Mouse (Mus musculus) limb, embryonic 11.5 days (tissue): ENCODE results near the gene Bag6. TPM values are rescaled to one million over a fixed set of nuclear protein-coding genes. Genes with fewer than 3 reads are reported as not detected.

ENCODE experiments used
- ATAC-seq: fragments of 200-750 bp; cut with Nextera tagmentation; 2 replicates; pipeline ENCODE4 v1.8.0; 2017; ENCODE audit warnings: low read depth; ENCODE audit not compliant: insufficient number of reproducible peaks, low FRiP score, low TSS enrichment
- DNase-seq: peaks from one replicate; pipeline ENCODE4 v3.0.0-alpha.2; 2015; ENCODE audit warnings: low spot score
- H3K27ac ChIP-seq: fragments of 300-500 bp; sonication (generic); replicated peaks from 2 replicates; pipeline ENCODE4 v1.5.1; 2014; ENCODE audit warnings: low read depth, mild to moderate bottlenecking, low read length
- H3K27me3 ChIP-seq: fragments of 300-500 bp; sonication (generic); 2 replicates; pipeline ENCODE4 v1.6.1; 2014; ENCODE audit warnings: mild to moderate bottlenecking, low read length, mixed read lengths; ENCODE audit not compliant: control insufficient read depth, insufficient read depth
- H3K36me3 ChIP-seq: fragments of 300-500 bp; sonication (generic); 2 replicates; pipeline ENCODE4 v1.6.1; 2014; ENCODE audit warnings: mild to moderate bottlenecking, low read length, moderate library complexity, mixed read lengths; ENCODE audit not compliant: control insufficient read depth, insufficient read depth
- H3K4me1 ChIP-seq: fragments of 300-500 bp; sonication (generic); 2 replicates; pipeline ENCODE4 v1.6.1; 2014; ENCODE audit warnings: low read length, mixed read lengths; ENCODE audit not compliant: control insufficient read depth, insufficient read depth
- H3K4me2 ChIP-seq: fragments of 300-500 bp; sonication (generic); 2 replicates; pipeline ENCODE4 v1.6.1; 2014; ENCODE audit warnings: low read depth, mild to moderate bottlenecking, moderate library complexity; ENCODE audit not compliant: severe bottlenecking
- H3K4me3 ChIP-seq: fragments of 300-500 bp; sonication (generic); 2 replicates; pipeline ENCODE4 v1.5.1; 2014; ENCODE audit warnings: low read depth, low read length
- H3K9ac ChIP-seq: fragments of 300-500 bp; sonication (generic); 2 replicates; pipeline ENCODE4 v1.6.1; 2014; ENCODE audit warnings: mild to moderate bottlenecking, low read length
- H3K9me3 ChIP-seq: fragments of 300-500 bp; sonication (generic); 2 replicates; pipeline ENCODE4 v1.6.1; 2016; ENCODE audit warnings: low read length; ENCODE audit not compliant: control insufficient read depth
- WGBS: fragments of 180-500 bp; shearing (Covaris S2); extraction: QIAGEN DNeasy Blood & Tissue Kit; methylation state at CpG from one replicate; pipeline ENCODE4 v1.1.7; 2014; 5-methylcytosine and 5-hydroxymethylcytosine counted together
- polyA plus RNA-seq: library from polyadenylated mRNA; unstranded; fragments of >200 nt; fragmentation: Nextera tagmentation; extraction: Ambion mirVana; gene quantifications from 2 replicates; pipeline ENCODE4 v1.2.1, GENCODE M21; 2014

Bag6 gene
- polyA plus RNA-seq = 103 and 104 TPM in 2 replicates

DNA sequence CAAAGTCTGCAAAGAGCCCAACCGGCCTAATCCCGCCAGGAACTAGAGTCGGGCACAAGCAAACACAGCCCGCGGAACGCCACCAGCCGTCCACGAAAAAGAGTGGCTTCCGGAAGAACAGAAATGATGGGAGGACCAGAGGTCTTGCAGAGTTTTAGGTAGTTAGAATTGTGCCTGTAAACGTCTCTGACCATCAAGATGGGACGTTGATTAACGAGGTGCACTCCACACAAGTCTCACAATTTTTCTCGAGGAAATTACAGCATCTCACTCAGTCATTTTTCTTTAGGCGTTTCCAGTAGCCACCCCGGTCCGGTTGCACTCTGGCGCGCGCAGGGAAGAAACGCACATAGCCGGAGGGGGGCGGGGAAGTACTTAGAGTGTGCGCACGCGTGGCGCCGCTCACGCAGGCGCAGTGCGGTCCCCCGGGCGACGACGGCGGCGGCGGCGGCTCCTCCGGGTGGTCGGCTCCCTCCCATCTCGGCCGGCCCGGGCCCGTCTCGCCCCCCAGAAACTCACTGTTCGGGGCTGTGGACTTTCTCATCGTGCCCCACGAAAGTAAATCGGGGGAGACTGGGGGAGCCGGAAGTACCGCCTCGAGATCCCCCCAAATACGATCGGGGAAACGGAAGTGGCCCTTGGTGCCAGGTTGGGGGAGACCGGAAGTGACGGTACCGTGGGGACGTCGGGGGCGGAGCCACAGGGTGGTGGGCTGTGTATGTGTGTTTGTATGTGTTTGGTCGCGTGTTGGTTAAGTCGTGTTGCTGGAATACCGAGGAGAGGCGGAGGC, at the start of gene Bag6:
Gene Bag6 (plus strand): TSS at position 378 of the 790 bp plus-strand sequence.
- Histone ChIP-seq H3K36me3 (peaks cover 14% of the 10 kb centered on the region), H3K9ac (peak within 1 kb of the TSS; percentile 64), H3K4me2 (peak within 1 kb of the TSS; percentile 62), H3K4me1 (peaks cover 8% of the 10 kb centered on the region), H3K27ac (peak within 1 kb of the TSS; percentile 81), H3K9me3 (no peaks in the 10 kb centered on the region), H3K27me3 (no peaks in the 10 kb centered on the region), H3K4me3 (peak within 1 kb of the TSS; percentile 62)
- WGBS = under 1% methylated on average over 66 of the region's 66 CpGs
- peak; percentile 96 for DNase-seq
- peak; percentile 90 for ATAC-seq

- H3K27me3 ChIP-seq = no peaks in the 10 kb centered on the region
- H3K4me1 ChIP-seq = no peaks in the 10 kb centered on the region
- H3K36me3 ChIP-seq = no peaks in the 10 kb centered on the region
- WGBS = 84% methylated on average over 7 of the region's 7 CpGs
- H3K9ac ChIP-seq = no peak within 1 kb of the TSS
- no peak within 1 kb of the TSS for H3K27ac ChIP-seq
- H3K4me3 ChIP-seq = no peak within 1 kb of the TSS
- H3K4me2 ChIP-seq = no peak within 1 kb of the TSS
- DNase-seq (no peak), ATAC-seq (no peak)
- H3K9me3 ChIP-seq = no peaks in the 10 kb centered on the region
Measured at GRCm38 (mm10) chr17:35085208-35085865, 49.6 kb upstream of the Bag6 start, which contains the start of gene Ly6g6f. Gene Ly6g6f (minus strand): TSS chr17:35085610.

DNA sequence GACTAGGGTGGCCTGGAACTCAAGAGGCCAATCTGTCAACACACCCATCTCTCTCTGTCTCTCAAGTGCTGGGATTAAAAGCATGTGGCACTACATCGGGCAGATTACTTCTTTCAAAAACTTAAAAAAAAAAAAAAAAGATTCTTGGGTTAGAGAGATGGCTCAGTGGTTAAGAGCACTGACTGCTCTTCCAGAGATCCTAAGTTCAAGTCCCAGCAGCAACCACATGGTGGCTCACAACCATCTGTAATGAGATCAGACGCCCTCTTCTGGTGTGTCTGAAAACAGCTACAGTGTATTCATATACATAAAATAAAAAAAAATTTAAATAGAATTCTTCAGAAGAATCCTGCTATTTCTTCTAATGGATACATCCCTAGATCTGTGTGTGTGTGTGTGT, 46.8 kb upstream of the Bag6 start:
- Histone ChIP-seq H3K9ac (no peak overlapping the region), H3K9me3 (no peaks in the 10 kb centered on the region), H3K4me1 (no peaks in the 10 kb centered on the region), H3K4me2 (no peak overlapping the region), H3K27ac (no peak overlapping the region), H3K4me3 (no peak overlapping the region), H3K36me3 (no peaks in the 10 kb centered on the region; the same call in 1 of the 2 replicates), H3K27me3 (no peaks in the 10 kb centered on the region)
- WGBS = 52% methylated on average over 2 of the region's 2 CpGs
- DNase-seq (no peak), ATAC-seq (no peak)

- Histone ChIP-seq H3K9ac (peak within 1 kb of the TSS; percentile 96), H3K4me2 (peak within 1 kb of the TSS; percentile 71), H3K4me1 (no peaks in the 10 kb centered on the region), H3K9me3 (no peaks in the 10 kb centered on the region), H3K36me3 (no peaks in the 10 kb centered on the region; the same call in 1 of the 2 replicates), H3K27me3 (no peaks in the 10 kb centered on the region), H3K4me3 (peak within 1 kb of the TSS; percentile 58), H3K27ac (peak within 1 kb of the TSS; percentile 86)
- 4% methylated on average over 62 of the region's 67 CpGs for WGBS
- peak; percentile 95 for DNase-seq
- peak; percentile 97 for ATAC-seq
Measured at GRCm38 (mm10) chr17:35088825-35089644, 45.9 kb upstream of the Bag6 start, which contains the start of gene Abhd16a. Gene Abhd16a (plus strand): TSS chr17:35089263.

DNA sequence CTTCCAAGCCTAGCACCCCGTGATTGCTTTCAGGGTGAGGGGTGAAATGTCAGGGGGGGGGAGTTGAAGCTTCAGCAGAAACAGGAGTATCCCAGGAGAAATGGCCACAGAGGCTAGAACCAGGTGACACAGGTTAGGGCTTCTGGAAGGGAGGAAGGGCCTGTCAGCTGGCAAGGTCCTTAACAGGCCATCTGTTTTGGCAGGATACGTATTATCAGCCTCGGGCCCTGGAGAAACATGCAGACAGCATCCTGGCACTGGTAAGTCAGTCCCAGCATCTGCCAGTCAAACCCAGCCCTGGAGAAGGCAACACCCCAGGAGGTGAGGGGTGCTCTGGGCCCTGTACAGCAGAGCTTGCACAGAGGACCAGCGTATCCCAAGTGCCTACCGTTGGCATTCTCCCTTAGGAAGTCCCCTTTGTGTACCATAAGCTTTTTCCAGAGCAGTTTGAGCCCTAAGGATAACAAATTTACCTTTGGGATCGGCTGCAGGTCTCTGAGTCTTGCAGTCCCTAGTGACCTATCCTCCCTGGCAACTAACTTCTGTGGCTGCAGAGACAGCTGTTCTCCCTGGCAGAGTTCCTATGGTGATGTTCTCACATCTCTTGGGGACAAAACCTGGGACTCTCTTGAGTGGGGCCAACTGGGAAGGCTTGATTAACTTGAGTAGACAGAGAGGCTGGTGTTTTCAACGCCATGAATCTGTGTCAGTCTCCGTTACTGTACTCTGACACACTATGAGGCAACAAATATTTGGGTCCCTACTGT, 44.6 kb upstream of the Bag6 start:
- Histone ChIP-seq H3K9ac (peak overlapping the region; percentile 96; the same call in 1 of the 2 replicates), H3K27me3 (no peaks in the 10 kb centered on the region), H3K4me1 (no peaks in the 10 kb centered on the region), H3K9me3 (no peaks in the 10 kb centered on the region), H3K36me3 (peaks cover 3% of the 10 kb centered on the region), H3K4me2 (peak overlapping the region; percentile 71), H3K4me3 (peak overlapping the region; percentile 58; the same call in 1 of the 2 replicates), H3K27ac (no peak overlapping the region)
- 74% methylated on average over 8 of the region's 8 CpGs for WGBS
- no peak for ATAC-seq
- DNase-seq = no peak

DNA sequence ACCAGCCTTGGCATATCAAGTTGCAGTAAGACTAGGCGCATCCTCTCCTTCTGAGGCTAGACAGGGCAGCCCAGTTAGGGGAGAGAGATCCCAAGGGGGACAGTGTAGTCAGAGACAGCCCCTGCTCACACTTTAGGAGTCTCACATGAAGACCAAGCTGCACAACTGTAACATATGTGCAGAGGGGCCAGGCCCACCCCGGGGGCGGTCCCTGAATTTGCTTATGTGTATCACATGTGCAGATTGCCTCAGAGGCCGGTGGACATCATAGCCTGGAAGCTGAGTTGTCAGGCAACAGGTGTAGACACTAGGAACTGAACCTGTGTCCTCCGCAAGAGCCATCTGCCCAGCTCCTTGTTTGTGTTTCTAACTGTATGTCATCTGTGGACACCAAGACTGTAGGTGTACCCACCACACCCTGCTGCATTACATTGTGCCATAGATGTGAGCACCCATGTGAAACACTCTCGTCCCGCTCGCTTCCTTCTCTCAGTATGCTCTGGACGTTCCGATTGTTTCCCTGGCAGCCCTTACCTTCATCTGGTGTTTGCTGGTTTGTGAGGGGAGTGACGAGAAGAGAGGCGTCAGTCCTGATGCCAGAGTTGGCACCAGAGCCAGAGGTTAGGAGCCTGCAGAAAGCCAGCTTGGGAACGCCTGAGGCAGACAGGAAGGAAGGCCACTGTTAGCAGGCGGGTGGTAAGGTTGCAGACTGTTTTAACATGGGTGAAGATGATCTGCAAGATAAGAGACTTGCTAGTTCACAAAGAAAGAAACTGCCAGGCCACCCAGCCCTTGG, 42.4 kb upstream of the Bag6 start:
- H3K27me3 ChIP-seq = no peaks in the 10 kb centered on the region
- ATAC-seq = no peak
- H3K4me1 ChIP-seq = no peaks in the 10 kb centered on the region
- DNase-seq = no peak
- H3K36me3 ChIP-seq = peaks cover 9% of the 10 kb centered on the region
- no peak overlapping the region for H3K27ac ChIP-seq
- H3K4me3 ChIP-seq = no peak overlapping the region
- H3K4me2 ChIP-seq = no peak overlapping the region
- H3K9me3 ChIP-seq = no peaks in the 10 kb centered on the region
- H3K9ac ChIP-seq = no peak overlapping the region
- WGBS = 87% methylated on average over 14 of the region's 14 CpGs

GRCm38 (mm10) chr17:35094475-35095365, 40.3 kb upstream of the Bag6 start:
- H3K27ac ChIP-seq = no peak overlapping the region
- 89% methylated on average over 15 of the region's 15 CpGs for WGBS
- no peak overlapping the region for H3K4me3 ChIP-seq
- H3K4me1 ChIP-seq = no peaks in the 10 kb centered on the region
- no peak overlapping the region for H3K4me2 ChIP-seq
- H3K9me3 ChIP-seq = no peaks in the 10 kb centered on the region
- H3K36me3 ChIP-seq = peaks cover 16% of the 10 kb centered on the region
- H3K9ac ChIP-seq = no peak overlapping the region
- DNase-seq (no peak), ATAC-seq (no peak)
- H3K27me3 ChIP-seq = no peaks in the 10 kb centered on the region
